Mouse (Mus musculus) lung, embryonic 14.5 days (tissue): ENCODE data around the gene Rpl22. TPM values are rescaled to one million over a fixed set of nuclear protein-coding genes. Genes with fewer than 3 reads are reported as not detected.

ENCODE experiments used
- ATAC-seq: fragments of 200-750 bp; cut with Nextera tagmentation; 2 replicates; pipeline ENCODE4 v1.8.0; 2017; ENCODE audit warnings: mild to moderate bottlenecking, moderate TSS enrichment, moderate library complexity; ENCODE audit not compliant: insufficient read depth
- DNase-seq: peaks from one replicate; pipeline ENCODE4 v3.0.0-alpha.2; 2015
- H3K27ac ChIP-seq: fragments of 300-500 bp; sonication (generic); 2 replicates; pipeline ENCODE4 v1.5.1; 2014; ENCODE audit warnings: low read depth, mild to moderate bottlenecking, moderate library complexity
- H3K27me3 ChIP-seq: fragments of 300-500 bp; sonication (generic); 2 replicates; pipeline ENCODE4 v1.6.1; 2014; ENCODE audit warnings: low read length, control low read depth; ENCODE audit not compliant: insufficient read depth
- H3K36me3 ChIP-seq: fragments of 300-500 bp; sonication (generic); 2 replicates; pipeline ENCODE4 v1.6.1; 2014; ENCODE audit warnings: control low read depth; ENCODE audit not compliant: insufficient read depth
- H3K4me1 ChIP-seq: fragments of 300-500 bp; sonication (generic); 2 replicates; pipeline ENCODE4 v1.6.1; 2014; ENCODE audit warnings: antibody characterized with exemption, control low read depth; ENCODE audit not compliant: insufficient read depth
- H3K4me2 ChIP-seq: fragments of 300-500 bp; sonication (generic); 2 replicates; pipeline ENCODE4 v1.6.1; 2014; ENCODE audit warnings: mild to moderate bottlenecking
- H3K4me3 ChIP-seq: fragments of 300-500 bp; sonication (generic); 2 replicates; pipeline ENCODE4 v1.5.1; 2014; ENCODE audit warnings: low read depth, low read length
- H3K9ac ChIP-seq: fragments of 300-500 bp; sonication (generic); 2 replicates; pipeline ENCODE4 v1.6.1; 2014
- H3K9me3 ChIP-seq: fragments of 300-500 bp; sonication (generic); 2 replicates; pipeline ENCODE4 v1.6.1; 2016; ENCODE audit warnings: low read depth, low read length, control low read depth
- CTCF ChIP-seq: IDR thresholded peaks from 2 replicates; pipeline ENCODE4 v1.5.1; 2016; ENCODE audit warnings: antibody characterized with exemption, low read depth
- WGBS: fragments of 180-500 bp; shearing (Covaris S2); extraction: QIAGEN DNeasy Blood & Tissue Kit; methylation state at CpG from one replicate; pipeline ENCODE4 v1.1.7; 2014; 5-methylcytosine and 5-hydroxymethylcytosine counted together
- polyA plus RNA-seq: library from polyadenylated mRNA; unstranded; fragments of >200 nt; fragmentation: Nextera tagmentation; extraction: Ambion mirVana; gene quantifications from 2 replicates; pipeline ENCODE4 v1.2.1, GENCODE M21; 2014

Gene Rpl22
- polyA plus RNA-seq, 1 experiment from 2014 or later, result 428 TPM

- Histone ChIP-seq H3K27me3 (peaks cover 17% of the 10 kb centered on the region), H3K9me3 (no peaks in the 10 kb centered on the region), H3K4me1 (no peaks in the 10 kb centered on the region), H3K9ac (no peak overlapping the region), H3K4me2 (no peak overlapping the region), H3K4me3 (no peak overlapping the region), H3K36me3 (peaks cover 35% of the 10 kb centered on the region), H3K27ac (no peak overlapping the region)
- ATAC-seq (no peak), DNase-seq (no peak)
- no peak for TF ChIP-seq CTCF
- 85% methylated on average over 9 of the region's 9 CpGs for WGBS
Observed at GRCm38 (mm10) chr4:152307542-152307941, 18.0 kb upstream of the Rpl22 start.

GRCm38 (mm10) chr4:152312186-152312585, 13.4 kb upstream of the Rpl22 start:
- Histone ChIP-seq H3K4me3 (peak overlapping the region; percentile 4; the same call in 1 of the 2 replicates), H3K4me1 (no peaks in the 10 kb centered on the region), H3K27ac (no peak overlapping the region), H3K36me3 (peaks cover 6% of the 10 kb centered on the region; the same call in 1 of the 2 replicates), H3K9ac (no peak overlapping the region), H3K9me3 (no peaks in the 10 kb centered on the region), H3K4me2 (peak overlapping the region; percentile 62), H3K27me3 (peaks cover 63% of the 10 kb centered on the region)
- ATAC-seq, result no peak
- WGBS, result 2% methylated on average over 14 of the region's 14 CpGs
- TF ChIP-seq CTCF, result no peak
- no peak for DNase-seq

- Histone ChIP-seq H3K27ac (no peak overlapping the region), H3K9ac (no peak overlapping the region), H3K27me3 (peaks cover 71% of the 10 kb centered on the region), H3K9me3 (no peaks in the 10 kb centered on the region), H3K4me3 (peak overlapping the region; percentile 32), H3K4me2 (peak overlapping the region; percentile 62), H3K36me3 (peaks cover 6% of the 10 kb centered on the region; the same call in 1 of the 2 replicates), H3K4me1 (no peaks in the 10 kb centered on the region)
- under 1% methylated on average over 29 of the region's 29 CpGs for WGBS
- DNase-seq (peak; percentile 48), ATAC-seq (peak; percentile 33; the same call in 1 of the 2 replicates)
- TF ChIP-seq CTCF, result no peak
Observed at GRCm38 (mm10) chr4:152313211-152313632, 12.3 kb upstream of the Rpl22 start.

- TF ChIP-seq CTCF, result peak; percentile 46
- H3K4me3 ChIP-seq, result no peak overlapping the region; the same call in 1 of the 2 replicates
- H3K27ac ChIP-seq, result no peak overlapping the region
- peak; percentile 53 for DNase-seq
- H3K4me2 ChIP-seq, result no peak overlapping the region
- no peak overlapping the region for H3K9ac ChIP-seq
- H3K36me3 ChIP-seq, result peaks cover 3% of the 10 kb centered on the region; the same call in 1 of the 2 replicates
- no peaks in the 10 kb centered on the region for H3K4me1 ChIP-seq
- no peak for ATAC-seq
- peaks cover 74% of the 10 kb centered on the region for H3K27me3 ChIP-seq
- H3K9me3 ChIP-seq, result no peaks in the 10 kb centered on the region
Observed at GRCm38 (mm10) chr4:152313934-152314333, 11.6 kb upstream of the Rpl22 start.

GRCm38 (mm10) chr4:152315498-152316213, 9.9 kb upstream of the Rpl22 start:
- H3K27me3 ChIP-seq, result peaks cover 74% of the 10 kb centered on the region
- DNase-seq (no peak), ATAC-seq (no peak)
- H3K9me3 ChIP-seq, result no peaks in the 10 kb centered on the region
- H3K36me3 ChIP-seq, result no peaks in the 10 kb centered on the region
- peak overlapping the region; percentile 2; the same call in 1 of the 2 replicates for H3K9ac ChIP-seq
- no peaks in the 10 kb centered on the region for H3K4me1 ChIP-seq
- under 1% methylated on average over 43 of the region's 43 CpGs for WGBS
- H3K4me3 ChIP-seq, result peak overlapping the region; percentile 23
- H3K27ac ChIP-seq, result no peak overlapping the region
- TF ChIP-seq CTCF, result no peak
- peak overlapping the region; percentile 50 for H3K4me2 ChIP-seq

- no peak overlapping the region for H3K4me3 ChIP-seq
- no peaks in the 10 kb centered on the region for H3K4me1 ChIP-seq
- ATAC-seq (no peak), DNase-seq (no peak)
- TF ChIP-seq CTCF, result no peak
- H3K4me2 ChIP-seq, result peak overlapping the region; percentile 43; the same call in 1 of the 2 replicates
- no peaks in the 10 kb centered on the region for H3K9me3 ChIP-seq
- H3K27me3 ChIP-seq, result peaks cover 56% of the 10 kb centered on the region
- 60% methylated on average over 6 of the region's 6 CpGs for WGBS
- no peaks in the 10 kb centered on the region for H3K36me3 ChIP-seq
- no peak overlapping the region for H3K27ac ChIP-seq
- H3K9ac ChIP-seq, result no peak overlapping the region
Observed at GRCm38 (mm10) chr4:152317631-152318033, 7.9 kb upstream of the Rpl22 start.

- H3K4me1 ChIP-seq, result no peaks in the 10 kb centered on the region
- WGBS, result 4% methylated on average over 26 of the region's 26 CpGs
- H3K9ac ChIP-seq, result peak within 1 kb of the TSS; percentile 33; the same call in 1 of the 2 replicates
- peak within 1 kb of the TSS; percentile 20 for H3K4me3 ChIP-seq
- DNase-seq, result peak; percentile 68
- H3K27me3 ChIP-seq, result peaks cover 46% of the 10 kb centered on the region
- H3K36me3 ChIP-seq, result no peaks in the 10 kb centered on the region
- peak within 1 kb of the TSS; percentile 26; the same call in 1 of the 2 replicates for H3K27ac ChIP-seq
- TF ChIP-seq CTCF, result peak; percentile 59
- H3K9me3 ChIP-seq, result no peaks in the 10 kb centered on the region
- H3K4me2 ChIP-seq, result peak within 1 kb of the TSS; percentile 43
- ATAC-seq, result peak; percentile 26; the same call in 1 of the 2 replicates
Observed at GRCm38 (mm10) chr4:152318517-152319234, 6.9 kb upstream of the Rpl22 start, which contains the start of gene Rnf207. TSS of gene Rnf207 (minus strand) at chr4:152318993.
